Mouse (Mus musculus) 416B (cell line): ENCODE data around the gene Gpc6.
"Not testable (repeated sequence)": the region's sequence is repeated elsewhere in the genome, so short reads cannot be mapped to it uniquely, and the experiment has no call there.

ENCODE experiments used
- DNase-seq: peaks from one replicate; pipeline ENCODE4 v3.0.0; 2011; ENCODE audit warnings: low read depth

Gpc6 gene

DNA sequence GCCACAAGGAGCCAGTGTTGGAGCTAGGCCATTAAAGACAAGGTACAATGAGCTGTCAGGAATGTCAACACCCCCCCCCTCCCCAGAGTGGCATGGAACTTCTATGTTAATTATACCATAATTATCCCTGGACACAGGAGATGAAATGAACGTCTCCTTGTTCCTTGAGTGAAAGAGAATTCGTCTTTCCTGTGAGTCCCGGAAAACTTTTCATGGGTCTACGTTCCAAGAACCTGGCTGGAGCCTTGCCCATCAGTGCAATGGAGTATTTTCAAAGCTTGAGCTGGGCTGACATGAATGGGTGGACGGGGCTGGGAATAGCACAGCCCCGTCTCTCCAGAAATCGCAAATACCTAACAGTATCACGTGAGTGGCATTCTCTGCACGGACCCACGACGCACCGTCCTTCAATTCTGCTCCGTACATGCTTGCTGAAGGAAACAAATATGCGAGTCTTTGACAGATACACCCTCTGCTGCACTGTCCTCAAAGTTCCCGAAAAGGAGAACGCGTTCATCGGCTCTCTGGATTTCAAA is 444.3 kb downstream of the Gpc6 start:
- DNase-seq, result no peak

DNA sequence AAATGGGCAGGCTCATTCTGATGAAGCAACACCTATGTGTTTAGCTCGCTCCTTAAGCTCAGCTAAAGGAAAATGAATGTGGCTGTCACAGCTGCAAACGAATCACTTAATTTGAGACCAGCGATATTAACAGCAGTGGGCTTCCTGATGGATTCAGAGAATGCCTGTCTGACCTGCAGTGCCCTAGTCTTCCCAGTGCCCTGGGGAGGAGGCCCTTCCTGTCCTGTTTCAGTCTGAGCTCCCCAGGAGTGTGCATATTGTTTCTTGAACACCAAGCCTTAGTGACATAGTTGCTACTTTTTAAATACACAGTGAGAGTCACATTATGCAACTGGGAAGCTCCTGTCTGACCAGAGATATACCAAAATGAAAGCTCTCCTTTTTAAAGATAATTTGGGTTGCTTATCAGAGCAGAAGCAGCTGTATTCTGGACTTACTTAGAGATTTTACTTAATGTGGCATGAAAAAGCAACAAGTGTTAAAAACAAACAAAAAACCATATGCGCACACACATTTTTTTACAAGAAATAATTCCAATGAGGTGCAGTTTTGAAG is 451.8 kb downstream of the Gpc6 start:
- no peak for DNase-seq

DNA sequence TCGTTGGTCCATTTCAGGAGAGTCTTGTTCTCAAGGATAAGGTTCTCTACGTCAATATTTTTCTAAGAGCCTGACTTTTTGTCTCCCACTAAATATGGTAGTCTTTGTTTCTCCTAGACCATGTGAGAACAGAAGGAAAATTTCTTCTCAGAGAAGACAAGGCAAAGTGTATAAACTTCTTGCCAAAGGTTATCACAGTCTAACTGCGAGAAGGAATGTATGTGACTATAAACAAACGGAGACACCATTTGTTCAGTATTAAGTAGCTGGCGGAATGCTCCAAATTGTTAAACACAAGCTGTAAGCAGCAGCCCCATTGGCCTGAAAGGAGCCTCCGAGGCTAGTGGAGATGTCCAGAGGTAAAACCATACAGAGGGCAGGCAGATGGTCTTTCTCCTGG is 454.9 kb downstream of the Gpc6 start:
- DNase-seq, result no peak

DNA sequence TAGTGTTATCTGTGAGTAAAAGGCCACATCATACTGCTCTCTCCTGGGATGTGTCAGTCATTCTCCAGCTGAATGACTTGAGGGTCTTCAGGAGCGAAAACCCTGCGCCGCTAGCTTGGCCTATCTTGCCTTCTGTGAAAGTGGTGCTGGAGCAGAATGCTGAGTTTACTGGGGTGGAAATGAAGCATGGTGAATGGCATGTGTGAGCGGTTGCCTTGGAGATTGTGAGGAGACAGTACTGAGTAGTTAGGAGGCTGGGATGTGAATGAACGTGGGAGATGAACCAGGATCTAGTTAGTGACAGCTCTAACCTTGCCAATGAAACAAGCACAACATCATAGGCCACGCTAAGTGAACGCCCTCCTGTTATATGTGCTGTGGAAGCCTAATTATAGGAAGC is 458.1 kb downstream of the Gpc6 start:
- no peak for DNase-seq

DNA sequence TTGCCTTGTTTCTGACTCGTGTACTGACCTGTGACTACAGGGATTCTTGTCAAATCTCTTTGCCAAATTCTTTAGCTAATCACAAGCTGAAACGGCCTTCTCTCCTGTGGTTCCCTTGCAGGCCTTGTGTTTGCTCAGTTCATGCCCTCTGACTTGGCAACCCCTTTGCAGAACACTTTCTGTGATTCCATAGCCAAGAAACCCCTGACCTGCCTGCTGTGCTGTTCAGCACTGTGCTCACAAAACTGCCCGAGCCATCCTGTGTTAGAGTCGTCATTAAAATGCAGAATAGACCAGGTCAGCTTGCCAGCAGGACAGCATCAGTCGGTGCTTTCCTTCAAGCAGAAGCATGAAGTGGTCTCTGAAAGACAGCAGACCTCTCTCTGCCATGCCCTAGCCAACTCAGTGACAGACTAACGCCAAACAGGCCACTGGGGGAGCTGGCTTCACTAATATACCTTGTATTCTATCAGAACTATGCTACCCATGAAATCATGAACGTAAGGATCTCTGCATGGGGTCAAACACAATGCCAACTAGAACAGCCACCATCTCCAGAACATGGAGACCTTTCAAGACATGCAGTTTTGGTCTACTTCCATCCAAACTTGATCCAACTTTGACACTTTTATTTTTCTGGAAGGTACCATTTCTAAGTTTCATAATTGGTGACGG is 459.1 kb downstream of the Gpc6 start:
- no peak for DNase-seq

DNA sequence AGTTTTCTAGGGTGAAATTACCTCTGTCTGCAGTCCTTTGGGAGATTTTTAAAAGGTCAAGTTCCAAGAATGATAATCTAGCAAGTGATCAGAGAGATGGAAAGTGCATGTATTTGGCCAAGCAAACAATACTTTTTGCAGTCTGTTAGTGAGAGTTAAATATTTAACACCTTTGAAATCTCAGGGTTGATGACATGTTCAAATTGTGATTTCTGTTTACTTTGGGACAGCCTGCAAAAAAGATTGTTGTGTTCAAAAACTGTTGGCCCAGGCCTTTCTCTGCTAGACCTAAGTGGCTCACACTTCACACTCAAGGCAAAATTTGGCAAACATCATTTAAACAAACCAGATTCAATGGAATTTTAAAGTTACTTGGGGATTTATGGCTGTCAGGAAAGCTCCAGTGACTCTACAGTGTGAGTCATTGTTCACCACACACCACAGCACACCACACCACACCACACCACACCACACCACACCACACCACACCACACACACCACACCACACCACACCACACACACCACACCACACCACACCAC is 460.7 kb downstream of the Gpc6 start:
- DNase-seq, result no peak

DNA sequence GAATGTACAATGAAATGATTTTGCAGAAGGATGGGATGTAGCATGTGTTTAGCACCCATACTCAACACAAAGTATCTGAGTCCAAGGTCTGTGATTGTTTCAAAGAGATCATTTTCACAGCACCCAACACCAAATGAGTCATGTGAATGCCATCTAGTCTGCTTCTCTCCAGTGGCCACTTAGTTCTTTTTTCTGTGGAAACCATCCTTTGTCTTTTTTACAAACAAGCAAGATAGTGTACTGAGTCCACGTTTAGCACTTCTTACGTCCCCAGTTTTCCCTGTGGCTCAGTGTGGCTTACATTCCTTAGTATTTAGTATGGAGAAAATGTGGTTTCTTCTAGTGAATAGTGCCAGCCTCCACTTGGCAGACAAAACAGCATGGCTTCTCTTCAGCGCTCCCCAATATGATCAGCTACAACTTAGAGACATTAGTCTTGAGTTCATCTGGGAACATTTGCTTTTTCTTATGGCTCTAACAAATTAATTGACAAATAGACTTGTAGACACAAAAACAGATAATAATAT is 465.7 kb downstream of the Gpc6 start:
- DNase-seq, result no peak

DNA sequence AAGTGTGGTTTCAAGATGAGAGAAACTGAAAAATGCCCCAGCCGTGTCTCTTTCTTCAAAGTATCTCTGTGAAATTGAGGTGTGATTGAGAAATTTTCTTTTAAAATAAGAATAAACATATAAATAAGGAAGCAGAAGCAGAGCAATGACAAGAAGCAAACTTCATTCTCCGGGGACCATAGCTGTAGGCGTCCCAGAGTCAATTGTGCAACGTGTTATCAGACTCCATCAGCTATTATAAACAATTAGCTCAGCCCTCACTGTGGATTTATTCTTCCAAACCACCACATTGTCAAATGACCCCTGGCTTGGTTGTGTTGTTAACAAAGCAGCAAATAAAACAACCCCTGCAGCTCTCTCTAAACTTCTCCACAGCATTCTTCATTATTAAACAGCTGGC is 466.3 kb downstream of the Gpc6 start:
- DNase-seq, result no peak

DNA sequence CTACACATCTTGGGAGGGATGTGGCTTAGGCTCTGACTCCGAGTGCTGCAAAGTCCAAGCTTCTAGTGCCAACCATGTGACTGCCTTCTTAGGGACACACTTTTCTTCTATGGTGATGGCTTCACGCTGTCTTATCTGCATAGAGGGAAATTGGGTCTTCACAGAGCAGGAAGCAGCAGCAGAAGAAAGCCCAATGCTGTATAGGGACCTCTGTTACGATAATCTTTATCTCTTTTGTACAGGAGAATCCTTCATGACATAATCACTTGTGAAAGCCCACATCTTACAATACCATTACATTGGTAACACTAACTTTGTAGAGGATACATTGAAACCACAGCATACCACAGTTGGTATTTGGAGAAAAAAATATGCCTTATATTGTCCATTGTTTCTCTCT is 472.1 kb downstream of the Gpc6 start:
- DNase-seq, result no peak

DNA sequence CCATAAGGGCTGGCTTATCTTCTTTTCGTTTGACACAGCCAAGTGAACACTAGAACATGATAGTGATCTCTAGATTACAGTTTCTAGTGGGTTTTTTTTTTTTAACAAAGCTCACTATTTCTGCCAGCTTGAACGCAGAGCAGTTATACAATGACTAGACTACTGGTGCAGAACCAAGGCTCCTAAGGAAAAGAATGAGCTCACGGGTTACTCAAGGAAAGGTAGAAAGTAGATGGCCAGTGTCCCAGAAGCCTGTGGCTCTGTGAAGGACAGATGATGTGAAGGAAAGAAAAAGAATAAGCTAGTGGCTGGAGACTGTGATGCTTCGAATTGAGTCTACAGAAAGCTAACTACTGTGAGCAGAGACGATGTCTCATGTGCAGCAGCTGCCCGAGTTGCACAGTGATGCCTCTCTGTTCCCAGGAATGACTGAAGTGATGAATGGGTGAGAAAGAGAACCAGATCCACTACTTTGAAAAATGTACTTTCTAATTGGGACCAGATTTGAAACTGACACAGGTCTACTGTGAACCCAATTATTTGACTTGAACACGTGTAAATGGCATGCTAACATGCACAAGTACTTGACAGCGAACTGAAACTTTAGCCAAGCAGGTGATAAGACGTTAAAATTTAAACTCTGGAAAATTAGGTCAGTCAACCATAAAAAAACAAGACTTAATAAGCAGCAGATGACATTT is 482.9 kb downstream of the Gpc6 start:
- no peak for DNase-seq

DNA sequence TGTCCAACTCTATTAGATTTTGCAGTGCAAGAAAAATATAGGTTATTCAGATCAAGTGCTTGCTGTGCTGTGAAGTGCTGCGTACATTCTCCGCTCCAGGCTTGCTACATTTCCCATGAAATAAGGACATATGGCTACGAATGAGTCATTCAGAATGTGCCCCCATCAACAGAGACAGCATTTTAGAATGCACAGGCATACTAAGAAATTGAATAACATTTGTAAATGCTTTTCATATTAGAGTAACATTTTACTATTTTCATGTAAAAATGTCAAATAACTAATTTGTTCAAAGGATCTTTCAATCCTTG is 483.4 kb downstream of the Gpc6 start:
- no peak for DNase-seq

DNA sequence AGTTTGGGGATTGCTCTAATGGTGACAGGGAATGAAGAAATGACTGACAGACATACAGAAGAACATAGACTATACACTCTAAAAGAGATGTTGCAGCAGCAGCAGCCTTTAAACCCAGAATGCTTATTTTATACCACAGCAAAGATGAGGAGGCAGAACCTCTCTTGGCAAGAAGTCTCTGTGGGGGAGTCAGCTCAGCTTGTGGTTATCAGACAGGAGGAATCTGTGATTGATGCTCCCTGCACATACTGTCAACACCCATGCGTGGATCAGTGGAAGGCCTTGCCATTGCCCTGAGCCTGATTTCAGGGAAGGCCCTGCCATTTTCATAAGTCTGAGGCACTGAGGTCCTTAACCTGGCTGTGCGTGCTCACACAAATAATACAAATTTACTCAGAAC is 484.7 kb downstream of the Gpc6 start:
- DNase-seq, result no peak

DNA sequence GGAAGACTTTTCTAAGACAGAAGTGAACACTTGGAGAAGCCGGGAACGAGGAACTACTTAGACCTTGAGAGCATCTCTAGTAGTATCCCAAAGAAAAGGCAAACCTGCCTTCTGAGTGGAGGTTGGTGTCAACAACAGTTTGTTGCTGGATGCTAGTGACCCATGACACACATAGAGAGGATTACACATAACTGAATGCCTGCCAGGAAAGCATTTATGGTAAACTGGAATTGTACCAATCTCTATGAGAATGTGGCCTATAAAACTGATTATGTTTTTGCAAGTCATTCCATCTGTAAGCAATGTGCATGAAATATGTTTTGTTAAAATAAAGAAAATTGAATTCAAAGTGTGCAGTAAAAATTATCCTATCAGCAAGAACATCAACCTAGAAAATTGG is 485.4 kb downstream of the Gpc6 start:
- DNase-seq, result no peak

DNA sequence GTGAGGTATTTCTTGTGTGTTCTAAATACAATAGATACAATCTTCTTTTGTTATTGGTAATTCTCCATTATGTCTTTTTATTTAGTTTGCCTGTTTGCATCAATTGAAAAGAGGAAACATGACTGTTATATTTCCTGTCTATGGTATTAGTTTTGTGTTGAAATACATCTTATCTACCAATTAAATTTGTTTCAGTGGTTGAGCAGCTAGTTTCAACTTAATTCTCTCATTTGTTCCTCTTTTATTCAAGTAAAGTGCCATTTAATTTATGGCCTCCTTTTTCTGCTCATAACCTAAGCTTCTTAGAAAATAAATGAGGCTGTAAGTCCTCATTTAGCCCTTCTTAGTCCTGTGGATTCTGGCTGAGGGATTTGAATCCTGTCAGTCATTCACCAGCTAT is 489.9 kb downstream of the Gpc6 start:
- no peak for DNase-seq

DNA sequence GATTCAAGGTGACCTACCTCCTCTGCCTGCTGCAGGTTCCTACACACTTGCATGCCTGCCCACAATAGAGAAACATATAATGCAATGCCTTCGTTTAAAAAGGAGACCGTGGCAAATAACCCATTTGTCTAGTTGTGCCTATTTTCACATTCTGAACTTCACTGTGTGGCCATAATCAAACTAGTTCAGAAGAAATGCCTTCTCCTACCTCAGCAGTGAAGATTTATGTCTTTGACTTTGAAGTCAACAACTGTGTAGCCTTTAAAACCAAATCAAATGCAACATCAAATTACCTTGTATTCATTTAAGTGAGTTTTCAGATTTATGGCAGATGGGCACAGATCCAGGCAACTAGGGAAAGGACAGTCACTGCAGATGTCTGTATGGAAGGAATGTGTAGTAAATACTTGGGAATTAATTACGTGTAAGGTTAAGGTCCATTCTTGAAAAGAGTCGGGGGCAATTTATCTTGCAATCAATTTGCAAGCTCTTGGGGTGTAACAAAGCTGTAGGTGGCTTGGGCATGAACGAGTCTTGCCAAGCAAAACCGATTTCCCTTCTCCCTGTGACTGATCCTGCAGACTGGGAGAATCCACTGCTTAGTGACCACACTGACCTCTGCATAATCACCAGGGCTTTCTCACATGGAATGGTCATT is 494.6 kb downstream of the Gpc6 start:
- no peak for DNase-seq

DNA sequence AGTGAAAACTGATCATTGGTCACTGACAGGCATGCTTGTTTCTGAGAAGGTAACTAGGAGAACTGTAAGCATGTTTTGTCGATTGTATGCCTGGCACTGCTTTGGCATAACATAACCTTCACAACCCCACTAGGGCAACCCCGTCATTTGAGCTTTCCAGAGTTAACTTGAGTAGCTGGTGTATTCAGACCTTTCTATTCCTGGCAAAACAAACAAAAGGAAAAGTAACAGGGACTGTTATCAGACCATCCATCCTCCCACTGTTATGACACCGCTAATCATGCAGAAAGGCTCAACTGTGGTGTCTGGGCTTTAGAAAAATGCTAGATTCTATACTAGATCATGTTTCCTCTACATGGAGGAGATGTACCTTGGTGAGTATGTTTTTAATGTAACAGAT is 496.1 kb downstream of the Gpc6 start:
- no peak for DNase-seq

DNA sequence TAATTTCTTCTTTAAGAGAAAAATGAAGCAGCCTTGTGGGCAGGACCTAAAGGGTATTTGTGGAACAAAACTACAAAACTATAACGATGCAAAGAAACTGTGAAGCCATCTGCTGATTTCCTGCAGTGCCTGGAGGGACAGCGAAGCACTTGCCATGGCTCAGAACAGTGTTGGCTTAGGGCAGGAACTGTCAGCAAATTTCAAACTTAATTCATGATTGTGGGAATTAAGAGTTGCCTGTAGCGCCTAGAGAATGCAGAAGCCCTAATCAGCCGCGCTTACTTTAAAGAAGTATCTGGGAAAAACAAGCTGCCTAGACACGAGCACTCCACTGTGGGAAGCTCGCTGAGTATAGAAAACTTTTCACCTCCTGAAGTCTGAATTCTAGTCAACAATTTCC is 501.0 kb downstream of the Gpc6 start:
- no peak for DNase-seq

DNA sequence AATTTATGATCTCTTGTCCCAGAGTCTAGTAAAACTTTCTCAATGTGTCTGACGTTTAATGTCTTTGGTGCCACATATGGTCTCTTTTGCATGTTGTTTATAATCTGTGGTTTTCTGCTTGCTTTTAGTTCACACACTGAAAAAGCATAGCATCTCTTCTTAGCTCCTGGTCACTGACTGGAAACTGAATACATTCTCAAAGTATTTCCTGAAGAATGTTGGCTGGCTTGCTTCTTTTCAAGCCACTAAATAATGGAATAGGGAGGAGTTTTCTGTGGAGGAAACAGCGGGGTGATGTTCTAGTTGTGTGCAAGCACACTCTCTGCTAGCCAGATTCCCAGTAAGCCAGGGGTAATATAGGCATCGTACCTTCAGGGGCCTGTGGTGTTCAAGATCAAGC is 502.7 kb downstream of the Gpc6 start:
- DNase-seq, result no peak

DNA sequence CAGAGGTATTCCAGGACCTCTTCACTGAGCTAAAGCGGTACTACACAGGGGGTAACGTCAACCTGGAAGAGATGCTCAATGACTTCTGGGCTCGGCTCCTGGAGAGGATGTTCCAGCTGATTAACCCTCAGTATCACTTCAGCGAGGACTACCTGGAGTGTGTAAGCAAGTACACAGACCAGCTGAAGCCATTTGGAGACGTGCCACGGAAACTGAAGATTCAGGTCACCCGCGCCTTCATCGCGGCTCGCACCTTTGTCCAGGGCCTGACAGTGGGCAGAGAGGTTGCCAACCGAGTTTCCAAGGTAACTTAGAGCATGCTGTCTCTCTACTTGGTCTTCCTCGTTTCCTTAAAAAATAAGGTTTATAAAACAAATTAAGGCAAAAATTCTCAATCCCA is 510.6 kb downstream of the Gpc6 start:
- DNase-seq, result no peak

DNA sequence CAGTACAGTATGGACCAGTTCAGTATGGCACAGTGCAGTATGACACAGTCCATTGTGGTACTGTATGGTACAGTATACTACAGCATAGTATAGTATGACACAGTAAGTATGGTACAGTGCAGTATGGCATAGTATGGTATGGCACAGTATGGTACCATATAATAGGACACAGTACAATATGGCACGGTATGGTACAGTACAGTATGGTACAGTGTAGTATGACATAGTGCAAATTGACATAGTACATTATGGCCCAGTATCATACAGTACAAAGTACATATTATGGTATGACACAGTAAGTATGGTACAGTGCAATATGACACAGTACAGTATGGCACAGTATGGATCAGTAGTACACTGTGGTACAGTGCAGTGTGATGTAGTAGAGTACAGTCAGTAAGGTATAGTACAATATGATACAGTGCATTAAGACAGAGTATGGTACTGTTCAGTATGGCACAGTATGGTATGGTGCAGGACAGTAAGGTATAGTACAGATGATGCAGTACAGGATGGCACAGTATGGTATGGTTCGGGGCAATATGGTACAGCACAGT is 521.6 kb downstream of the Gpc6 start:
- DNase-seq, result not testable (repeated sequence)

DNA sequence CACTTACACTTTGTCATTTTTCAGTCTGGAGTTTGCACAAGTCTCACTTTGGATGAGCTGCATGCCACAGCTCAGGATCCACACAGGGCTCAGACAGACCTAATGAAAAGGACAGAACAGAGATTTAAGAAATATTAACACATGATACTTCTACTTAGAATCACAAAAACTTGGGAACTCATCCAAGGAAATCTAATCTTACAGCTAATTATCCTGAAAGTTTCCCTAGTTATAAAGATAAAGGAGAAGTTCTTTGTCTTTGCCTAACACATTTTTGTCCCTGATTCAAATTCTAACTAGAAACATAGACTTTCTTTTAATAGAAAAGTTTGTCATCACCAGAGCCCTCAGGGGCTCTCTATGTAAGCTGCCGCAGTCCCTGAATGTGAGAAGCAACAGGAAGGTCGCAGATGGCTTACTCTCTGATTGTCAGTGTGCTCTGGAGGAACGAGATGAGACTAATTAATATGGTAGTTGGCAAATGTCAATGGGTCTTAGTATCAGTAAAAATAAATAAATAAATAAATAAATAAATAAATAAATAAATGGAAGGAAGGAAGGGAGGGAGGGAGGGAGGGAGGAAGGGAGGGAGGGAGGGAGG is 526.4 kb downstream of the Gpc6 start:
- DNase-seq, result no peak

DNA sequence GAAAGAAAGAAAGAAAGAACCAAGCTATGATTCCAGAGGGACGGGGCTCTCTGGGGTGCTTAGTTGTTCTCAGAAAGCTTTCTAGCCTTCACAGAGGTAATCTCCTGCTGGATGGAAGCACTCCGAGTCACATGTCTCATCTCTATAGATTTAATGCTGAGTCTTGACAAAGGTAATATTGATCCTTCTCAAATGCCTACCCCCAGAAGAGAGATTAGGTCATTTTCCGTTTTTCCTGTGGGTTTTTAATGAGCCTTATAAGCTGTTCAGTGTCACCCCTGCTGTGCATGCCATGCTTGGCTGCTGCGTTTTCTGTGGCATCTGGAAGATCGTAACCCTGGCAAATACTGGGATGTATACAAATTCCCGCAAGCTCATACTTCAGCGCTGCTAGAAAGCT is 527.0 kb downstream of the Gpc6 start:
- no peak for DNase-seq
